Mouse (Mus musculus): ENCODE results near the gene Lrrc71. TPM values are rescaled to one million over a fixed set of nuclear protein-coding genes. Genes with fewer than 3 reads are reported as not detected.

Gene Lrrc71
- polyA plus RNA-seq, 1 experiment, result not detected

DNA sequence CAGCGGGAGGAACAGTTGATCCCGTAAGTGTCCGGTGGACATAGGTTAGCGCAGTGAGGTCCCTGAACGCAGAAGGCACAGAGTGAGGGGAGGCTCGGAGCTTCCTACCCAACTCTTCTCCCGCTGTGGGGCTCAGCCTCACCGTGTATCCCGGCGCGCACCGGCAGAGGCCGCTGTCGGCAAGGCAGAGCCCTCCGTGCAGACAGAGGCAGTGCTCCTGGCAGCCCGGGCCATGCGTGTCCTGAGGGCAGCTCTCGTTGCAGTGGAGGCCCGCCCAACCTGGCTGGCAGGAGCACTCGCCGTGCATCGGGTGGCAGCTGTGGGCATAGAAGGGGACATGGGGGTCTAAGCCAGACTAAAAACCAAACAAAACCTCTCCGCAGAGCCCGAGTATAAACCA, 7.5 kb upstream of the Lrrc71 start:
- Histone ChIP-seq H3K27ac (ENCODE audit: insufficient read depth, low read depth, low read length) (no peak overlapping the region), H3K4me3 (ENCODE audit: insufficient read depth, low read depth, low read length) (peak overlapping the region; percentile 33), H3K4me1 (ENCODE audit: control insufficient read depth, insufficient read depth, low read length) (peaks cover 7% of the 10 kb centered on the region)
- 6% methylated on average over 24 of the region's 24 CpGs for WGBS
- peak; percentile 88 for TF ChIP-seq CTCF (IDR thresholded peaks at IDR 0.05; ENCODE audit: insufficient read depth, low read depth, low read length)
- TF ChIP-seq POLR2A (IDR thresholded peaks at IDR 0.05; ENCODE audit: insufficient read depth, low read depth, low read length), result no peak

DNA sequence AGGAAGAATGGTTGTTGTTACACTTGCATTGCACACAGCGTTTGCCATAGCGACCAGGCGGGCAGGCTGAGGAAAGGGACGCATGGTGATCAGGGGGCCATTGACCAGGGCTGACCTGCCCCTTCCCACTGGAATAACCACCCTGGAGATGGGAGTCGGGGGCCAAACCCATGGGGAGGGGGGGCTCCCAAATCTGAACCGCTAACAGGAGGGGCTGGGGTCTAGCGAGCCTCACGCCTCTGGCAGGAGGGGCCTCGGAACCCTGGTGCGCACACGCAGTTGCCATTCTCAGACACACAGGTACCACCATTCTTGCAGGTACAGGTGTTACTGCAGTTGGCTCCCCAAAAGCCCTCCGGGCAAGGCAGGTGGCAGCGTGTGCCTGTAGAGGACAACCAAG, 5.4 kb upstream of the Lrrc71 start:
- 83% methylated on average over 13 of the region's 13 CpGs for WGBS
- no peak overlapping the region for H3K27ac ChIP-seq (ENCODE audit: insufficient read depth, low read depth, low read length)
- H3K4me1 ChIP-seq (ENCODE audit: control insufficient read depth, insufficient read depth, low read length), result peaks cover 7% of the 10 kb centered on the region
- H3K4me3 ChIP-seq (ENCODE audit: insufficient read depth, low read depth, low read length), result no peak overlapping the region
- no peak for TF ChIP-seq POLR2A (IDR thresholded peaks at IDR 0.05; ENCODE audit: insufficient read depth, low read depth, low read length)
- no peak for TF ChIP-seq CTCF (IDR thresholded peaks at IDR 0.05; ENCODE audit: insufficient read depth, low read depth, low read length)

DNA sequence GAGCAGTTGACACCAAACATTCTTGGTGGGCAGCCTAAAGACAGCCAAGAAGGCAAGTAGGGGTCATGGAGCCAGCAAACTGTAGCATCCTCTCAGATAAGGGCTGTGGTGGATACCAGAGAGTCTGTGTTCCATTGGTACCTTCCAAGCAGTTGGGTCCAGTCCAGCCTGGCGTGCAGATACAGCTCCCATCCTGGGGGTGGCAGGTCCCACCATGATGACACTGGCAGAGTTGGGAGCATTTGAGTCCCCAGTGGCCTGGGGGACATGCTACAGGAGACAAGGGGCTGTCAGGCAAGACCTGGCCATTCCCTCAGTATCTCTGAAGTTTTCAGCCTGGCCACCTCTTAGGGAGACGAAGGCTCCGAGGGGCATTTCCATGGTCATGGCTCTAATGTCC, 4.1 kb upstream of the Lrrc71 start:
- H3K4me3 ChIP-seq (ENCODE audit: insufficient read depth, low read depth, low read length), result no peak overlapping the region
- peaks cover 7% of the 10 kb centered on the region for H3K4me1 ChIP-seq (ENCODE audit: control insufficient read depth, insufficient read depth, low read length)
- no peak overlapping the region for H3K27ac ChIP-seq (ENCODE audit: insufficient read depth, low read depth, low read length)
- WGBS, result 86% methylated on average over 3 of the region's 3 CpGs
- TF ChIP-seq CTCF (IDR thresholded peaks at IDR 0.05; ENCODE audit: insufficient read depth, low read depth, low read length) (no peak), POLR2A (IDR thresholded peaks at IDR 0.05; ENCODE audit: insufficient read depth, low read depth, low read length) (no peak)

DNA sequence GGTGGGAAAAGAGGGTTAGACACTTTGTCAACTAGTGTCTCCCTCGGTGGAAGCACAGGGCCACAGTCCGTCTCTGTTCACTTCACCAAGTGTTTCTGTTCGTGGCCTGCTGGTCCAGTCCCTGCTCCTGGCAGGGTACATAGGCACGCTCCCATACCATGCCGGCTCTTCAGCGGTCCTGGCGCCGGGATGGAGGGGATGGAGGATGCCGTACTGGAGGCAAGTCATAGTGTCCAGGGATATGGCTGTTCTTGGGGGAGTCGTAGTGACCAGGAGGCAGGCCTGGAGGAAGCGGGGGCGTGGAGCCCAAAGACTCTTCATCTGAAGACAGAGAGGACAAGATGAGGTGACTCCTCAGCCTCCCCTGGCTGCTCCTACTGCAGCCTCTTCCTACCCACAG, 1.6 kb upstream of the Lrrc71 start:
- Histone ChIP-seq H3K4me3 (ENCODE audit: insufficient read depth, low read depth, low read length) (no peak overlapping the region), H3K4me1 (ENCODE audit: control insufficient read depth, insufficient read depth, low read length) (peaks cover 9% of the 10 kb centered on the region), H3K27ac (ENCODE audit: insufficient read depth, low read depth, low read length) (no peak overlapping the region)
- WGBS, result 96% methylated on average over 12 of the region's 12 CpGs
- TF ChIP-seq POLR2A (IDR thresholded peaks at IDR 0.05; ENCODE audit: insufficient read depth, low read depth, low read length) (no peak), CTCF (IDR thresholded peaks at IDR 0.05; ENCODE audit: insufficient read depth, low read depth, low read length) (no peak)

DNA sequence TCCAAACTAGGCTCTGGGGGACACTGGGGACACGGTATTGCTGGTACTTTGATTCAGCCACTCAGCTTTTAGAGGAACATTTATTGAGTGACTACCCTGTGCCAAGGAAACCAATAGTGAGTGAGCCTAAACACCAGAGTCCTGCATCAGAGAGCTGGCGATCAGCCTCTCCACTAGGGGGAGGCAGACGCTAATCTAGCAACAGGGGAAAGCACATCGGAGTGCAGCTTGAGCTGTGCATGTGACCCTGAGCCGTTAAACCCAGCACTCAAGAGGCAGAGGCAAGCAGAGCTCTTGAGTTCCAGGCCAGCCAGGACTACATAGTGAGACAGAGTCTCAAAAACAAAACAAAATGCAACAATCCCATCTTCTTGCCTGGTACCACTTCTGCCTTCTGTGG, 611 bp upstream of the Lrrc71 start:
- no peak overlapping the region for H3K27ac ChIP-seq (ENCODE audit: insufficient read depth, low read depth, low read length)
- no peak overlapping the region for H3K4me3 ChIP-seq (ENCODE audit: insufficient read depth, low read depth, low read length)
- H3K4me1 ChIP-seq (ENCODE audit: control insufficient read depth, insufficient read depth, low read length), result peaks cover 11% of the 10 kb centered on the region
- WGBS, result 19% methylated on average over 5 of the region's 5 CpGs
- no peak for TF ChIP-seq CTCF (IDR thresholded peaks at IDR 0.05; ENCODE audit: insufficient read depth, low read depth, low read length)
- no peak for TF ChIP-seq POLR2A (IDR thresholded peaks at IDR 0.05; ENCODE audit: insufficient read depth, low read depth, low read length)

DNA sequence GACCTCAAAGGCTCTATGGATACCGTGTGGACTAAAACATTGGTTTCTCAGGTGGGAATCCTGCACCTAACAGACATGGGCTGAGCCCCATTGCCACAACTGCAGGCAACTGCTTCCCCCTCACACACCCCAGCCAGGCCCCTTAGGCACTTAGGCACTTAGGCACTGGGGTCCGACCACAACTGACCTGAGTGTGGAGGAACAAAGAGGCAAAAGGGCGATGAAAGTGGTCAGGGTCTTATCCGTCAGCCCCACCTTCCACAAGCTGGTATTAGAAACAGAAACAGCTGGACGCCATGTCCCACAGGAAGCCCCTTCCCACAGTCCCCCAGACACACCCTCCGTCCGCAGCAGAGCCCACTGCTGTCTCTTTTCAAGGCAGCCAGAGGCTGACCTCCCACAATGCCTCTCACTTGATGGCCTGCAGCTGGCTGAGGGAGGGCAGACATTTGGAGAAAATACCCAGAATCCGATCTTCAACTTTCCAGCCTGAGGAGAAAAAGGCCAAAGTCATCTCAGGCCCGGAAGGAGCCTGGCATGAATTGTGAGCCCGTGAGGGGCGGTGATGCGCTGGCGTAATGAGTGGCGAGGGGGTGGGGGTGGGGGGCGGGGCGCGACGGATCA, 3.3 kb downstream of the Lrrc71 start:
- WGBS, result 41% methylated on average over 18 of the region's 18 CpGs
- H3K4me1 ChIP-seq (ENCODE audit: control insufficient read depth, insufficient read depth, low read length), result peaks cover 17% of the 10 kb centered on the region

DNA sequence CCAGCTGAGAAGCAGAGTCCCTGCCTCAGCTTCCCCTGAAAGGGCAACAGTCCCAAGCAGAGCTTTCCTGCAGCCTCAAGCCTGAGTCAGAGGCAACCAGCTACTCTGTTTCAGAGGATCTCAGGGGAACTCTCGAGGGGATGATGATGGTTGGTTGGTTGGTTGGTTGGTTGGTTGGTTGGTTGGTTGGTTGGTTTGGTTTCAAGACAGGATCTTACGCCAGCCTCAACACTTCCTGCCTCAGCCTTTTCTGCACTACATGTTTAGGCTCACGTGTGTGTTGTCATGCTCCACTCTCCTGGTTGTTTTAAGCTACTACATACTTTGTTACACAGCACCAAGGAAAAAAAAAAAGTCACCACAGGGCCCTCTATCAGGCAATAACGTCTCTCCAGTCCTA, 4.5 kb downstream of the Lrrc71 start:
- no peak for TF ChIP-seq POLR2A (IDR thresholded peaks at IDR 0.05; ENCODE audit: insufficient read depth, low read depth, low read length)
- no peak for TF ChIP-seq CTCF (IDR thresholded peaks at IDR 0.05; ENCODE audit: insufficient read depth, low read depth, low read length)
- Histone ChIP-seq H3K4me3 (ENCODE audit: insufficient read depth, low read depth, low read length) (no peak overlapping the region), H3K4me1 (ENCODE audit: control insufficient read depth, insufficient read depth, low read length) (peaks cover 17% of the 10 kb centered on the region), H3K27ac (ENCODE audit: insufficient read depth, low read depth, low read length) (no peak overlapping the region)
- 87% methylated on average over 4 of the region's 4 CpGs for WGBS

More for the DNA sequence above, 3.3 kb downstream of the Lrrc71 start:
- TF ChIP-seq POLR2A (IDR thresholded peaks at IDR 0.05; ENCODE audit: insufficient read depth, low read depth, low read length) (no peak), CTCF (IDR thresholded peaks at IDR 0.05; ENCODE audit: insufficient read depth, low read depth, low read length) (no peak)
- Histone ChIP-seq H3K4me3 (ENCODE audit: insufficient read depth, low read depth, low read length) (no peak overlapping the region), H3K27ac (ENCODE audit: insufficient read depth, low read depth, low read length) (no peak overlapping the region)

DNA sequence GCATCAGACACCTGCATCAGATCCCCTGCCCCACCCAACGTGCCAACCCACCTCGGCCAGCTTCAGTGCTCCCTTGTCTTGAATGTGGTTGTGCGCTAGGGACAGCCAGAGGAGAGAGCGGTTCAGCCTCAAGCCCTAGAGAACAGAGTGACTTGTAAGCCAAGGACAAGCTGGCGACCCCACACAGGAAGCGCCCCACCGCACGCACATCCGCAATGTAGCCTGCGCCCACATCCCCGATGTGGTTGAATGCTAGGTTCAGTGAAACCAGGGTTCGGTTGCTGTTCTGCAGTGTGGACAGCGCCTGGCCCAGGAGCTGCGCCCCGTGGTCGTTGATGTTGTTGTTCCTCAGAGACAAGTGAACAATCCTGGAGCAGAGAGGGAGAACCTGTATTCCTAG, 5.7 kb downstream of the Lrrc71 start:
- TF ChIP-seq CTCF (IDR thresholded peaks at IDR 0.05; ENCODE audit: insufficient read depth, low read depth, low read length) (no peak), POLR2A (IDR thresholded peaks at IDR 0.05; ENCODE audit: insufficient read depth, low read depth, low read length) (no peak)
- WGBS, result 85% methylated on average over 16 of the region's 16 CpGs
- no peak overlapping the region for H3K4me3 ChIP-seq (ENCODE audit: insufficient read depth, low read depth, low read length)
- H3K27ac ChIP-seq (ENCODE audit: insufficient read depth, low read depth, low read length), result peak overlapping the region; percentile 3; the same call in 1 of the 2 replicates
- H3K4me1 ChIP-seq (ENCODE audit: control insufficient read depth, insufficient read depth, low read length), result peaks cover 21% of the 10 kb centered on the region

DNA sequence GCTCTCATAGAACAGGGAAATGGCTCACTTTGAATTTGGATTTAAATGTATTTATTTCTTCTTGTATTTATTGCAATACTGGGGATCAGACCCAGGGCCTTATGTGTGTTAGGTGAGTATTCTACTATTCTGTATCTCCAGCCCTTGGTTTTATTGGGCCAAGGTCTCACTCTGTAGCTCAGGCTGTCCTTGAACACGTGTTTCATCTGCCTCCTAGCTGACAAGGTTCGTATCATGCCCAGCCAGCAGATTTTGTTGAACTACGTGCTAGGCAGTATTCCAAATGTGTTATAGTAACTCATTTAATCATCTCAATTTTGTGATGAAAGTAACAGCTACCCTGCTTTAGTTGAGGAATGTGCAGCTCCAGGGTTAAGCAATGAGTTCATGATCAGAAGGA, 6.4 kb downstream of the Lrrc71 start:
- 51% methylated on average over 3 of the region's 3 CpGs for WGBS
- Histone ChIP-seq H3K4me1 (ENCODE audit: control insufficient read depth, insufficient read depth, low read length) (peaks cover 21% of the 10 kb centered on the region), H3K4me3 (ENCODE audit: insufficient read depth, low read depth, low read length) (no peak overlapping the region), H3K27ac (ENCODE audit: insufficient read depth, low read depth, low read length) (no peak overlapping the region)
- TF ChIP-seq POLR2A (IDR thresholded peaks at IDR 0.05; ENCODE audit: insufficient read depth, low read depth, low read length) (no peak), CTCF (IDR thresholded peaks at IDR 0.05; ENCODE audit: insufficient read depth, low read depth, low read length) (no peak)
